Mouse (Mus musculus) thymus, postnatal 14 days (tissue): ENCODE measurements at regions not wholly inside any gene's neighbourhood (a gene's known extent, or its start where the extent isn't known, plus 50 kb on each side); places are given as distances from the start of the nearest gene placed in this dataset.

Experiments used
- DNase-seq: peaks from one replicate; pipeline ENCODE4 v3.0.0; 2021

GRCm38 (mm10) chr9:61815995-61816394, 98.3 kb downstream of the Rplp1 start:
- no peak for DNase-seq

- DNase-seq: no peak
Measured at GRCm38 (mm10) chr9:61813291-61813690, 101.1 kb downstream of the Rplp1 start.

- no peak for DNase-seq
Measured at GRCm38 (mm10) chr9:61812315-61812714, 102.0 kb downstream of the Rplp1 start.

- DNase-seq: no peak
Measured at GRCm38 (mm10) chr9:61810456-61810855, 103.9 kb downstream of the Rplp1 start.

- no peak for DNase-seq
Measured at GRCm38 (mm10) chr9:61808351-61809225, 105.8 kb downstream of the Rplp1 start.

- no peak for DNase-seq
Measured at GRCm38 (mm10) chr9:61805971-61806370, 108.4 kb downstream of the Rplp1 start.

GRCm38 (mm10) chr9:61803555-61803954, 110.8 kb downstream of the Rplp1 start:
- DNase-seq: no peak

- DNase-seq: no peak
Measured at GRCm38 (mm10) chr9:61802694-61803093, 111.6 kb downstream of the Rplp1 start.

GRCm38 (mm10) chr9:61799535-61799934, 114.8 kb downstream of the Rplp1 start:
- DNase-seq: no peak

- DNase-seq: no peak
Measured at GRCm38 (mm10) chr9:61795910-61796309, 118.4 kb downstream of the Rplp1 start.

- no peak for DNase-seq
Measured at GRCm38 (mm10) chr9:61791435-61792064, 122.8 kb downstream of the Rplp1 start.

GRCm38 (mm10) chr9:61790849-61791248, 123.5 kb downstream of the Rplp1 start:
- DNase-seq: peak; percentile 6

- DNase-seq: no peak
Measured at GRCm38 (mm10) chr9:61789066-61789897, 125.1 kb downstream of the Rplp1 start.

GRCm38 (mm10) chr9:61781469-61781868, 132.9 kb downstream of the Rplp1 start:
- no peak for DNase-seq

GRCm38 (mm10) chr9:61780186-61780939, 134.0 kb downstream of the Rplp1 start:
- DNase-seq: no peak

- no peak for DNase-seq
Measured at GRCm38 (mm10) chr9:61779165-61779564, 135.2 kb downstream of the Rplp1 start.

- no peak for DNase-seq
Measured at GRCm38 (mm10) chr9:61776446-61776845, 137.9 kb downstream of the Rplp1 start.

- no peak for DNase-seq
Measured at GRCm38 (mm10) chr9:61770207-61770955, 144.0 kb downstream of the Rplp1 start.

GRCm38 (mm10) chr9:61766187-61766586, 148.2 kb downstream of the Rplp1 start:
- no peak for DNase-seq

- DNase-seq: peak; percentile 63
Measured at GRCm38 (mm10) chr9:61765366-61765765, 149.0 kb downstream of the Rplp1 start.

GRCm38 (mm10) chr9:61757806-61758205, 156.5 kb downstream of the Rplp1 start:
- DNase-seq: no peak
